In the genomic region with DNA sequence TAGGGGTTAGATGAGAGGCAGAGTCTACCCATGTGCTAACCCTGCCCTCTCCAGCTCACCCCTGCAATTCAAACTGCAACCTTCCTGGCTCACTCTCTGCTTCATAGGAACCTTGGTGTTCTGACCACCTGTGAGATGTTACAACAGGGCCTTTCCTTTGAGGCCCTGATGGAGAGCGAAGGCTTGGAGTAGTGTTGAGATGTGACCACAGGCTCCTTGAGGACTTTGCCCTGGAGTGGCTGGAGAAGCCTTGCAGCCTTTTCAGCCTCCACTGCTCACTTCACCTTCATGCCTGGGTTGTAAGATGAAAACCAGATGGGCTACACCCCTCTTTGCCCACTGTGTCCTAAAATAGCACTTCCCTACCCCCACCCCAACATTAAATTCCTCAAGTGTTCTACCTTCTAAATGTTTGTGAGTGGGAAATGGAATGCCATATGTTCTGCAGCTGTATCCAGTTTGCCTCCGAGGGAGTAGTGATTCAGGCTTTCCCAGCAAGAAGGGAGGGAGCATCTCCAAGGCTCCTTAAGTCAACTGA, we compare ENCODE assay signal across 10 mouse cellular contexts. TPM values are rescaled to one million over a fixed set of nuclear protein-coding genes. Genes with fewer than 3 reads are reported as not detected.
DNase-seq lines count a peak whose midpoint lies in the region; ATAC-seq and TF ChIP-seq lines count a peak whose summit lies in the region.
"Had no signal": no experiment of that assay in that cellular context is flagged by ENCODE, and none has a peak within 500 bp of the region (broad histone marks: within the 10 kb centered on the region; RNA-seq: fewer than 3 reads in every experiment).

No protein-coding gene starts in this region.

- no peaks in the 10 kb centered on the region for H3K9me3 ChIP-seq in heart, embryonic 15.5 days (replicated peaks)
- no peaks in the 10 kb centered on the region for H3K9me3 ChIP-seq in limb, embryonic 11.5 days (ENCODE audit: control insufficient read depth, low read length)
- no peaks in the 10 kb centered on the region for H3K9me3 ChIP-seq in forebrain, embryonic 15.5 days
- no peaks in the 10 kb centered on the region for H3K9me3 ChIP-seq in forebrain, embryonic 13.5 days (replicated peaks)

- no peak for TF ChIP-seq POLR2A in thymus, adult 2 months (IDR thresholded peaks at IDR 0.05; ENCODE audit: control insufficient read depth, extremely low read depth, insufficient read depth, low read length, poor library complexity)

- TF ChIP-seq CTCF in thymus, adult 2 months (IDR thresholded peaks at IDR 0.05; ENCODE audit: borderline replicate concordance, control insufficient read depth, extremely low read depth, insufficient read depth, low read length, poor library complexity): no peak

- H3K36me3 ChIP-seq in heart, embryonic 15.5 days: no peaks in the 10 kb centered on the region
- H3K36me3 ChIP-seq in thymus, adult 2 months (ENCODE audit: control insufficient read depth, insufficient read depth, low read length): no peaks in the 10 kb centered on the region
- H3K36me3 ChIP-seq in limb, embryonic 11.5 days (ENCODE audit: control insufficient read depth, insufficient read depth, low read length): no peaks in the 10 kb centered on the region
- H3K36me3 ChIP-seq in forebrain, embryonic 15.5 days: no peaks in the 10 kb centered on the region
- no peaks in the 10 kb centered on the region for H3K36me3 ChIP-seq in forebrain, embryonic 13.5 days (ENCODE audit: poor library complexity, severe bottlenecking)

- H3K27me3 ChIP-seq in heart, embryonic 15.5 days: no peaks in the 10 kb centered on the region
- H3K27me3 ChIP-seq in thymus, adult 2 months (ENCODE audit: control insufficient read depth, insufficient read depth, low read length): no peaks in the 10 kb centered on the region
- H3K27me3 ChIP-seq in limb, embryonic 11.5 days (ENCODE audit: control insufficient read depth, insufficient read depth, low read length): no peaks in the 10 kb centered on the region
- no peaks in the 10 kb centered on the region for H3K27me3 ChIP-seq in forebrain, embryonic 15.5 days
- no peaks in the 10 kb centered on the region for H3K27me3 ChIP-seq in forebrain, embryonic 13.5 days

- H3K27ac ChIP-seq in heart, embryonic 15.5 days: peak overlapping the region; percentile 72
- H3K27ac ChIP-seq in thymus, adult 2 months (ENCODE audit: control insufficient read depth, insufficient read depth, low read length): peak overlapping the region; percentile 28; the same call in 1 of the 2 replicates
- peak overlapping the region; percentile 91 for H3K27ac ChIP-seq in limb, embryonic 11.5 days (replicated peaks; ENCODE audit: low read depth, low read length)
- H3K27ac ChIP-seq in forebrain, embryonic 15.5 days (replicated peaks): no peak overlapping the region
- H3K27ac ChIP-seq in forebrain, embryonic 13.5 days: no peak overlapping the region

- DNase-seq in heart, adult 18-20 months: no peak
- no peak for DNase-seq in thymus, adult 2 months
- DNase-seq in thymus, postnatal 0 days (ENCODE audit: low spot score): no peak
- peak; percentile 74 for DNase-seq in limb, embryonic 11.5 days (ENCODE audit: low spot score)
- DNase-seq in yolk sac, embryonic 10.5 days (ENCODE audit: low spot score): peak; percentile 36
- DNase-seq: spleen, adult 18-20 months had no signal

- H3K4me1 ChIP-seq in heart, embryonic 15.5 days (replicated peaks): peaks cover 55% of the 10 kb centered on the region
- peaks cover 24% of the 10 kb centered on the region for H3K4me1 ChIP-seq in thymus, adult 2 months (replicated peaks; ENCODE audit: control insufficient read depth, insufficient read depth, low read length)
- H3K4me1 ChIP-seq in limb, embryonic 11.5 days (ENCODE audit: control insufficient read depth, insufficient read depth, low read length): peaks cover 54% of the 10 kb centered on the region
- H3K4me1 ChIP-seq in forebrain, embryonic 15.5 days: no peaks in the 10 kb centered on the region
- peaks cover 12% of the 10 kb centered on the region; the same call in 1 of the 2 replicates for H3K4me1 ChIP-seq in forebrain, embryonic 13.5 days

- no peak overlapping the region for H3K9ac ChIP-seq in heart, embryonic 15.5 days
- no peak overlapping the region; the same call in 1 of the 2 replicates for H3K9ac ChIP-seq in limb, embryonic 11.5 days (ENCODE audit: low read length)
- H3K9ac ChIP-seq in forebrain, embryonic 15.5 days (replicated peaks): no peak overlapping the region
- no peak overlapping the region for H3K9ac ChIP-seq in forebrain, embryonic 13.5 days

- 22% methylated on average over 2 of the region's 2 CpGs for WGBS in heart, embryonic 15.5 days
- WGBS in thymus, adult 2 months: 67% methylated on average over 2 of the region's 2 CpGs
- WGBS in limb, embryonic 11.5 days: 23% methylated on average over 2 of the region's 2 CpGs
- WGBS in forebrain, embryonic 15.5 days: 82% methylated on average over 2 of the region's 2 CpGs
- 91% methylated on average over 2 of the region's 2 CpGs for WGBS in forebrain, embryonic 13.5 days

- H3K4me2 ChIP-seq in heart, embryonic 15.5 days: peak overlapping the region; percentile 8; the same call in 1 of the 2 replicates
- peak overlapping the region; percentile 24; the same call in 1 of the 2 replicates for H3K4me2 ChIP-seq in limb, embryonic 11.5 days (ENCODE audit: low read depth, severe bottlenecking)
- H3K4me2 ChIP-seq in forebrain, embryonic 15.5 days (replicated peaks): no peak overlapping the region
- no peak overlapping the region for H3K4me2 ChIP-seq in forebrain, embryonic 13.5 days

- no peak overlapping the region for H3K4me3 ChIP-seq in heart, embryonic 15.5 days
- H3K4me3 ChIP-seq in thymus, adult 2 months (ENCODE audit: control insufficient read depth, insufficient read depth, low read length): no peak overlapping the region
- H3K4me3 ChIP-seq in limb, embryonic 11.5 days (ENCODE audit: low read depth, low read length): no peak overlapping the region
- no peak overlapping the region for H3K4me3 ChIP-seq in forebrain, embryonic 15.5 days
- H3K4me3 ChIP-seq in forebrain, embryonic 13.5 days: no peak overlapping the region

- no peak for ATAC-seq in heart, embryonic 15.5 days (replicated peaks; ENCODE audit: insufficient number of reproducible peaks, insufficient read depth, low FRiP score, low read depth)
- ATAC-seq in limb, embryonic 11.5 days (ENCODE audit: insufficient number of reproducible peaks, low FRiP score, low TSS enrichment, low read depth): peak; percentile 76
- no peak for ATAC-seq in forebrain, embryonic 15.5 days (replicated peaks)
- ATAC-seq in forebrain, embryonic 13.5 days: no peak
- ATAC-seq: hindbrain, embryonic 16.5 days had no signal

RNA-seq across cellular contexts. Expression of gene Cyth3, which starts 34.5 kb away (rescaled TPM):
- 49.9 and 57.6 TPM in 2 replicates for polyA plus RNA-seq in heart, embryonic 15.5 days (2015; fragmentation: Nextera tagmentation; extraction: Ambion mirVana)
- total RNA-seq in heart, adult 18-20 months (2021): 10 to 100 TPM; 33.5 to 39.6 TPM
- 12.9 and 13.4 TPM in 2 replicates for polyA plus RNA-seq in thymus, adult 2 months (2012; rRNA removed)
- 13.8 and 17.2 TPM in 2 replicates for polyA plus RNA-seq in thymus, postnatal 0 days (2015; fragmentation: Nextera tagmentation; extraction: Ambion mirVana)
- 49.6 and 51.0 TPM in 2 replicates for polyA plus RNA-seq in limb, embryonic 11.5 days (2014; fragmentation: Nextera tagmentation; extraction: Ambion mirVana)
- 38.4 and 42.6 TPM in 2 replicates for polyA plus RNA-seq in forebrain, embryonic 15.5 days (2015; fragmentation: Nextera tagmentation; extraction: Ambion mirVana)
- 24.0 and 26.4 TPM in 2 replicates for polyA plus RNA-seq in forebrain, embryonic 13.5 days (2015; fragmentation: Nextera tagmentation; extraction: Ambion mirVana)

Comparison
In these comparisons a context has a peak if more than half of its experiments do, and no peak if none do; other contexts are left out.
1. H3K27ac ChIP-seq: peak in heart, embryonic 15.5 days (single experiment), thymus, adult 2 months (single experiment) and limb, embryonic 11.5 days (single experiment); none in forebrain, embryonic 15.5 days (single experiment) and forebrain, embryonic 13.5 days (single experiment).
2. H3K4me2 ChIP-seq: peak in heart, embryonic 15.5 days (single experiment) and limb, embryonic 11.5 days (single experiment); none in forebrain, embryonic 15.5 days (single experiment) and forebrain, embryonic 13.5 days (single experiment).
3. DNase-seq: peak in limb, embryonic 11.5 days (single experiment) and yolk sac, embryonic 10.5 days (single experiment); none in heart, adult 18-20 months (0 of 2), thymus, adult 2 months (single experiment) and thymus, postnatal 0 days (single experiment).